Mouse (Mus musculus): ENCODE results near the gene Gm4177. TPM values are rescaled to one million over a fixed set of nuclear protein-coding genes. Genes with fewer than 3 reads are reported as not detected.
"Not testable (repeated sequence)": the region's sequence is repeated elsewhere in the genome, so short reads cannot be mapped to it uniquely, and the experiment has no call there.

The Gm4177 gene
- not detected for total RNA-seq (2021)
- long read RNA-seq, experiment 1, result 0 reads
- long read RNA-seq, experiment 2, result 0 reads

GRCm38 (mm10) chr7:21796628-21797027 lies at the start of gene Gm4177:
Gene Gm4177, minus strand, starts transcription at chr7:21796728.
- DNase-seq; intact Hi-C loops (cut with DNase I): not testable (repeated sequence)

- intact Hi-C loops (cut with DNase I), result not testable (repeated sequence)
Measured at GRCm38 (mm10) chr7:21844167-21844566, 47.6 kb upstream of the Gm4177 start, which contains the start of gene Gm5725. Gene Gm5725, minus strand, starts transcription at chr7:21844267.

DNA sequence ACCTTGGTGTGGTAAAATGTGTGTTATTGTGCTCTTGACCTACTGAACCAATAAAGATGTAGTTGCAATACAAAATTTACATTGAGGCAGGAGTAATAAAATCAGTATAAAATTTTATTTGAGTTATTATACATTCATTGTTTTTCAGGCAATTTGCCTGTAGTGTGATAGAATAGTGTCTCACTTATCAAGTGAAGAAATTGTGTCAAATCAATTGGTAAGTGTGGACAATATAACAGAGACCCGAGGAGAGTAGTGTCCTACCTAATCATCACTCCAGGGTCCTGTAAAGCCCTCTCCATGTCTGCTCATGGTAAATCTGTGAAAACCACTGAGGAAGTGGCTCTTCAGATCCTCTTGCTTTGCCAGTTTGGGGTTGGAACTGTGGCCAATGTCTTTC lies 35.5 kb upstream of the Gm4177 start, which contains the start of gene Vmn1r135:
Gene Vmn1r135, plus strand, starts transcription at position 301 of the 400 bp plus-strand sequence.
- intact Hi-C loops (cut with DNase I); DNase-seq: not testable (repeated sequence)

More at GRCm38 (mm10) chr7:21844167-21844566, 47.6 kb upstream of the Gm4177 start, which contains the start of gene Gm5725:
- not testable (repeated sequence) for DNase-seq

DNA sequence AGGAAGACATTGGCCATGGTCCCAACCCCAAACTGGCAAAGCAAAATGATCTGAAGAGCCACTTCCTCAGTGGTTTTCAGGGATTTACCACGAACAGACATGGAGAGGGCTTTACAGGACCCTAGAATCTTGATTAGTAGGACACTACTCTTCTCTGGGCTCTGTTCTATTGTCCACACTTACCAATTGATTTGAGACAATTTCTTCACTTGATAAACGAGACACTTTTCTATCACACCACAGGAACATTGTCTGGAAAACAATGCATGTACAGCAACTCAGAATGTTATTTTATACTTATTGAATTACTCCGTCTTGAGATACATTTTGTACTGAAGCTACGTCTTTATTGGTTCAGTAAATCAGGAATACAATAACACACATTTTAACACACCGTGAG lies 35.2 kb downstream of the Gm4177 start, which contains the start of gene Gm4175:
Gene Gm4175, minus strand, starts transcription at position 101 of the 400 bp plus-strand sequence.
- intact Hi-C loops (cut with DNase I); DNase-seq: not testable (repeated sequence)

Other genes starting within 250 kb of the Gm4177 start
- gene Vmn1r132, start 182.6 kb downstream of the Gm4177 start, total RNA-seq (2021), result not detected
- gene Gm4175, start 35.3 kb downstream of the Gm4177 start, total RNA-seq (2021), result not detected
- not detected for gene Vmn1r135, start 35.6 kb upstream of the Gm4177 start, total RNA-seq (2021)
- gene Gm5725, start 47.5 kb upstream of the Gm4177 start, total RNA-seq (2021), result not detected
- gene Gm5891, start 124.6 kb upstream of the Gm4177 start, total RNA-seq (2021), result not detected
- gene Vmn1r137, start 197.9 kb upstream of the Gm4177 start, total RNA-seq (2021), result not detected
- not detected for gene Vmn1r138, start 232.2 kb upstream of the Gm4177 start, total RNA-seq (2021)

Data from gastrocnemius, postnatal 36 days (tissue).